Mouse (Mus musculus) embryonic fibroblast, embryonic 13.5 days (primary cell): ENCODE results near the gene Ldhc. TPM values are rescaled to one million over a fixed set of nuclear protein-coding genes. Genes with fewer than 3 reads are reported as not detected.
"Not testable (repeated sequence)": the region's sequence is repeated elsewhere in the genome, so short reads cannot be mapped to it uniquely, and the experiment has no call there.

Source experiments
- H3K27ac ChIP-seq: 2 replicates; pipeline ENCODE4 v1.5.1; 2012; ENCODE audit warnings: low read length, control low read depth, inconsistent platforms; ENCODE audit not compliant: insufficient read depth
- H3K4me1 ChIP-seq: 2 replicates; pipeline ENCODE4 v1.6.1; 2011; ENCODE audit warnings: low read length; ENCODE audit not compliant: control insufficient read depth, insufficient read depth
- H3K4me3 ChIP-seq: 2 replicates; pipeline ENCODE4 v1.5.1; 2011; ENCODE audit warnings: mild to moderate bottlenecking, control low read depth, low read length; ENCODE audit not compliant: insufficient read depth
- CTCF ChIP-seq: IDR thresholded peaks from 2 replicates; pipeline ENCODE4 v1.5.1; 2011; ENCODE audit warnings: mild to moderate bottlenecking, control low read depth, low read length, moderate library complexity, borderline replicate concordance; ENCODE audit not compliant: insufficient read depth
- POLR2A ChIP-seq: IDR thresholded peaks from 2 replicates; pipeline ENCODE4 v1.6.1; 2011; ENCODE audit warnings: low read depth, mild to moderate bottlenecking, control low read depth, low read length, moderate library complexity
- polyA plus RNA-seq: library from polyadenylated mRNA; stranded (reverse); fragments of >200 nt; gene quantifications from 2 replicates; pipeline ENCODE4 v1.2.4, GENCODE M21; 2011; ENCODE audit warnings: low read depth; ENCODE audit not compliant: missing spikeins, insufficient read length

Gene Ldhc
- polyA plus RNA-seq: not detected in 2 replicates

DNA sequence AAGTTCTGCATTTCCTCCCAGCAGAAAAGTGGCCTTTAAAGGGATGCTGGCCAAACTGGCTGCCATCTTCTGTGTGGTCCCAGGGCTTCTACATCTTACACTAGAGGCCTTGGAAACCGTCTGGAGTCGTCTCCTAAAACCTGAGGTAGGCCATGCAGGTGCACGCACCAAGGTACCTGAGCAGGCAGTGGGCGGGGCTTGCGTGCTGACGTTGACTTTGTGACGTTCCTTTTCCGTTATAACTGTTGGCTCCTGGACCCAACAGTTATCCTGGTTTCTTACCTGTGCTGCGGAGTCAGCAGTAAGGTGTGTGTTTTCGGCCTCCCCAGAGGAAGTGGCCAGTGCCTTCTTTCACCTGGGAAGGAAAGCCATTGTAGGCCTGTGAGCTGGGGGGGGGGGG is at the start of gene Ldhc:
TSS of gene Ldhc (plus strand) at position 208 of the 400 bp plus-strand sequence.
- H3K27ac ChIP-seq: no peak within 1 kb of the TSS
- H3K4me3 ChIP-seq: no peak within 1 kb of the TSS
- TF ChIP-seq POLR2A: no peak
- no peak for TF ChIP-seq CTCF
- no peaks in the 10 kb centered on the region for H3K4me1 ChIP-seq

DNA sequence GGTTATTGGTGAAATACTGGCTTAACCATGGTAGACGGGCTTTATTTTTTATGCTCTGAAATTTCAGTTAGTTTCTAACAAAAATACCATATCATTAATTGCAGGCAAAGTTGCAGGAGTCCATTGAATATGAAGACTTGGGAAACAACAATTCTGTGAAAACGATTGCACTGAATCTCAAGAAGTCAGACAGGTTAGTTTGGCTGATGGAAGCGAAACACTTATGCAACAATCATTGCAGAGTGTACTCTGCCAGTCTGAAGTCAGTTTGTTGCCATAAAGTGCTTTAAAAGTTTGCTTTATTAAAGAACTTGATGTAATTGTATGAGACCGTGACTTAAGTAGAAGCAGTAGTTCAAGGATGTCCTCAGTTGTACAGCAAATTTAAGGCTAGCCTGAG is 47.0 kb upstream of the Ldhc start:
- no peaks in the 10 kb centered on the region for H3K4me1 ChIP-seq
- H3K4me3 ChIP-seq: no peak overlapping the region
- no peak overlapping the region for H3K27ac ChIP-seq
- no peak for TF ChIP-seq POLR2A
- no peak for TF ChIP-seq CTCF

DNA sequence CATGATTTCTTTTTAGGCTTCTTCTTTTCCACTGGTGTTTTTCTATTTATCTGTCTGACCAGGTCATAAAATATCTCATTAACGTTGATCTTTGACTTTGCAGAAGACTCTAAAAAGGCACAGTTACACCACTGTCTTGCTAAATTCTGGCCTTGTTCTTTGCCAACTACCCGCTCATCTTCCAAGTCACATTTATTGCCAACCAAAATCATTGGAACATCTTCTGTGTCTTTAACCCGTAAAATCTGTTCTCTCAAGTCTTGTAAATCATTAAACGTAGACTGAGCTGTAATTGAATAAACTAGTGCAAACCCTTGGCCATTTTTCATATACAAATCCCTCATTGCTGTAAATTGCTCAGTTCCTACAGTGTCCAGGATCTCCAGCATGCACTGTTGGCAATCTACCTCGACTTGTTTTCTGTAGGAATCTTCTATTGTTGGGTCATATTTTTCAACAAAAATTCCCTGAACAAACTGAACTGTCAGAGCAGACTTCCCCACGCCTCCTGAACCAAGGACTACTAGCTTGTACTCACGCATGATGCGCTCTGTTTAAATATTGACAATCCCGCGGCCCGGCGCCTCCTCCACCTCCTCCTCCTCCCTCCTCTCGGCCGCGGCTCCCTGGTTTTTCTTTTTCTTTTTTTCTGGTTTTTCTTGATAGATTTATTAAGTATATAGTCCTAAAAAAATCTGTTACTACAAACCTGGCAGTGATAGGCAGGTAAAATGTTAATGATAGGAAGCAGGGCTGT is 39.9 kb upstream of the Ldhc start:
- H3K27ac ChIP-seq, H3K4me3 ChIP-seq, H3K4me1 ChIP-seq: not testable (repeated sequence)

DNA sequence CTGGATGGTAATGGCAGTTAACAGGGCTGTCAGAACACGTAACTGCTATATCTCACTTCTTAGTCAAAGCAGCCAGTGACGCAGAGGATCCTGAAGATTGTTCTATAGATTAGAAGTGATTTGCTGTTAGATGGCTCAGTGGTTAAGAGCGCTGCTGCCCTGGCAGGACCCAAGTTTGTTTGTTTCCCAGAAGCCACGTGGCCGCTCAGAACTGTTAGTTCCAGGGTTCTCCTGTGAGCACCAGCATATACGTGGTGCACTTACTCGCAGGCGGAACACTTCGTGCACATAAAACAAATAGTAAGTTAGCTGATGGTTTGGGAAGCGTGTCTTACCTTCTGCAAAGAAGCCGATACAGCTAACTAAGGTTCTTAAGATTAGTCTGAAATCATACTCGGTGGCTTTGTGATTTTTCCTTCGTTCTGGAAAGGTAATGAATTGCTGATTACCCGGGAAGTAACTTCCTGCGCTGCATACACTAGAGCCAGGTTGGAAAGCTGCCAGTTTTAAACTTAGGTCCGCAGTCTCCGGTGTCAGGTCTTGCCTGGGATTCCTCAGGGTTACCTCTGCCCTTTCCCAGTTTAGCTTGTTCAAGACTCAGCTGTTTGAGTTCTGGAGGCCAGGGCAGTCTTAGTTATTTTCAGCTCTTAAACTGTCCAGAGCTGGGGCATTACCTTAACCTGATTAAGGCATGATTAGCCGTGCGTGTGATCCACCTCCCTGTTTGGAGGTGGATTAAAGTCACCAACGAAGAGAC is 33.8 kb upstream of the Ldhc start:
- no peaks in the 10 kb centered on the region for H3K4me1 ChIP-seq
- no peak overlapping the region for H3K4me3 ChIP-seq
- H3K27ac ChIP-seq: no peak overlapping the region
- TF ChIP-seq CTCF (no peak), POLR2A (no peak)

DNA sequence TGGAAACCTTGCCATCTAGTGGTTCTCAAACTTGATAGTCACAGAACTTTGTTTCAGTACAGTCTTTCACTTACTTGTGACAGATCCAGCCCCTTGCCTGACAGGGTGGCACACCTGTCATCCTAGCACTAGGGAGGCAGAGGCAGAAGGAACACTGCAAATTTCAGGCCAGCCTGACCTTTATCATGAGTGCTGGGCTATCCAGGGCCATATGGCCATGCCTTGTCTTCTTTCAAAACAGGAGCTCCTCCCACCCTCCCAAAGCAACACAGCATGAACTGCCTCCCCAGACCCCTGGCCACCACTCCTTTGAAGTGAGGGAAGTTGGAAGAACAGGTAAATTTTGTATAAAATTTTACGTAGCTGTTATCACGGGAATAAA is 33.2 kb upstream of the Ldhc start:
- TF ChIP-seq CTCF: no peak
- TF ChIP-seq POLR2A: no peak
- Histone ChIP-seq H3K27ac (no peak overlapping the region), H3K4me1 (no peaks in the 10 kb centered on the region), H3K4me3 (no peak overlapping the region)

DNA sequence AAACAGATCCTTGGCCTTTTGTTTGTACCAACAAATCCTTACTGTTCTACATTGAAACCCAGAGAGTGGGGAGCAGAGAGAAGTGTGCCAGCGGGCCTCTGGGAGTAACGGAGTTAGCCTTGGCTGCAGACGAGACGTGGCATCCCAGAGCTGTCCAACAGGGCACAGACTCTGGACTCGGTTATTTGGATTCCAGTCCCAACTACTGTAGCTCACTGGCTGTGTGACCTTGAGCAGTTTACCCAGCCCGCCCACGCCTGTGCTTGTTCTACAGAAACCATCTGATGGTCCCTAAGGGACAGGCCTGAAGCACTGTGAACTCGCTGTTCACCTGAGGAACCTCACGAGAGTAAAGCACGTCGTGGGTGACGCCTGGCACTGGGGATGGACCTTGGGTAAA is 31.1 kb upstream of the Ldhc start:
- Histone ChIP-seq H3K4me3 (no peak overlapping the region), H3K4me1 (no peaks in the 10 kb centered on the region), H3K27ac (no peak overlapping the region)
- no peak for TF ChIP-seq POLR2A
- no peak for TF ChIP-seq CTCF

DNA sequence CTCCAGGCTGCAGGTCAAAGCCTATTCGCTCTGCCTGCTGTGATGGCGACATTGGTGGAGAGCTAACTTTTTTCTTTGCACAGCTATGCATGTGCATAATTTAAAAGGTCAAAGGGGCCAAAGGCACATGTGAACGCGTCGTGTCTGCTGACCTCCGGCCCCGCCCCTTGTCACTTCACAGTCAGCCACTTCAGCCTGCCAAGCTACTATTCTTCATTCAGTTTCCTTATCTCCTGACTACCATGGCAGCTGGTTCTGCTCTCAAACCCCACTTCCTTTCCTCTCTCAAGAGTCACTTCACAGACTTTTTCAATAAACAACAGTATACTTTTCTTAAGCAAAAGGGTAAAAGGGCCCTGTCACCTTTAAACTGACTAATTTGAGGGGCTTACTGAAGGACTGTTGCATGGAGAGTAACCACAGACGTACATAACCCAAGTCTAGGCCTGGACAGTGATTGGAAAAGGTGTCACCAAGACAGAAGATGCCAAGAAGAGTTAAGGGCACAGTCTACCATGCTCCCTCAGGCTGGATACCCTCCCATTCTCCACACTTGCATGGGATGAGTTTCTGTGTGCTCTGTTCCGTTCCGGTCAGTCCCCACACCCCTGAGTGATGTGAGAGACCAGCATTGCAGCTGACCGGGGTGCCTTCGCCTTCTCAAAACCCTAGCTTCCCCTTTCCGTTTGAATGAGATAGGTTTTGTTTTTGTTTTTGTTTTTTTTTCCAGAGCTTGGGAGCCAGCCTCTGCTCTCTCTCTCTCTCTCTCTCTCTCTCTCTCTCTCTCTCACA is 30.0 kb upstream of the Ldhc start:
- H3K27ac ChIP-seq: no peak overlapping the region
- no peak overlapping the region for H3K4me3 ChIP-seq
- H3K4me1 ChIP-seq: no peaks in the 10 kb centered on the region
- TF ChIP-seq POLR2A: no peak
- no peak for TF ChIP-seq CTCF

DNA sequence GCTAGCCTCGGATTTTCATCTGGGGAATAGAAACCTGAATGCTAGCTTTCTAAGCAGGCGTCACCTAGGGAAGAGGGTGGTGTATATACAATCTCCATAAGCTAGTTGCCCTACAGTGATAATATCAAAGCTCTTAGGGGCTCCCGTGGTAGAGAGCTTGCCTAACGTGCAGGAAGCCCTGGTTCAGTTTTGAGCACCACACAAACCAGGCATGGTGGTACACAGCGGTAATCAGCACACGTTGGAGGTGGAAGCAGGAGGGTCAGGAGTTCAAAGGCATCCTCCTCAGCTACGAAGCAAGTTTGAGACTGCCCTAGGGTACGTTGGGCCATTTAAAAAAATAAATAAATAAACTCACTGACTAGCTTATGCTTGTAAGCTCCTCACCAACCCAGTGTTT is 29.3 kb upstream of the Ldhc start:
- no peak overlapping the region for H3K4me3 ChIP-seq
- TF ChIP-seq CTCF (no peak), POLR2A (no peak)
- H3K4me1 ChIP-seq: no peaks in the 10 kb centered on the region
- no peak overlapping the region for H3K27ac ChIP-seq

DNA sequence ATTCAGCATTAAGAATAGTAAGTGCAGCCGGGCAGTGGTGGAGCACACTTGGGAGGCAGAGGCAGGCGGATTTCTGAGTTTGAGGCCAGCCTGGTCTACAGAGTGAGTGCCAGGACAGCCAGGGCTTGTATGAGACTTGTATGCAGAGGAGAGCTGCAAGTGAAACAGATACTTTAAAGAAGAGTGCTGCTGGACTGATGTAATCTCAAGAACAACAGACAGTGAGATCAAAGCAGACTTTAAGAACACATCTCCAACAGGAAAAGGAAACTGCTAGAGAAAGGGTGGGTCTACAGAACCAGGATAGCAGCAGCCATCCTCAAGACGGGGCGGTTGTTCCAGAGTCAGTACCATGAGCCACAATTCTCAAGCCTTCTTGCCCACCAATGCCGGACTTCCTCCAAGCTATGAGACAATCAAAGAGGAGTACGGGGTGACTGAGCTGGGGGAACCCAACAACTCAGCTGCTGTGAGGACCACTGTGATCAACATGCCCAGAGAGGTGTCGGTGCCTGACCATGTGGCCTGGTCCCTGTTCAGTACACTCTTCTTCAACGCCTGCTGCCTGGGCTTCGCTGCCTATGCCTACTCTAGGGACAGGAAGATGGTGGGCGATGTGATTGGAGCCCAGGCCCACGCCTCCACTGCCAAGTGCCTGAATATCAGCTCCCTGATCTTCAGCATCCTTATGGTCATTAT is 28.7 kb upstream of the Ldhc start:
- not testable (repeated sequence) for H3K4me1 ChIP-seq, H3K27ac ChIP-seq, H3K4me3 ChIP-seq

DNA sequence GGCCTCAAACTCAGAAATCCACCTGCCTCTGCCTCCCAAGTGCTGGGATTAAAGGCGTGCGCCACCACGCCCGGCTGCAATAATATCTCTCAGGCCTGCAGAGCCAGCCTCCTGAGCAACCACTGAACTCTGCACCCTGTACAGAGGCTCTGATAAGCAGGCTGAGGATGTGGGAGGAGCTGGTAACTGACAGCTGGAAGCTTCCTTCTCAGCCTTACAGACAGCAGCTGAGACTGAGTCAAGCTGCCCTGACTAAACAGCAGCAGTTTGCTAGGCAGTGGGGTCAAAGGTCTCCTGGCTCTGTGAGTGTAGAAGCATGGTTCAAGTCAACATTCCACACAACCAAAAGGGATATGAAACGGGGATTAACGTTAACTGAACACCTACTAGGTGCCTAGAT is 27.7 kb upstream of the Ldhc start:
- Histone ChIP-seq H3K27ac (no peak overlapping the region), H3K4me1 (no peaks in the 10 kb centered on the region), H3K4me3 (no peak overlapping the region)
- TF ChIP-seq CTCF (no peak), POLR2A (no peak)
